Mouse (Mus musculus) ES-E14 (cell line): ENCODE measurements around the gene Hoxb4.

Experiments
- CHD2 ChIP-seq: IDR thresholded peaks from 2 replicates; pipeline ENCODE4 v1.6.1; 2014; ENCODE audit warnings: mild to moderate bottlenecking, low read depth, low read length, inconsistent platforms
- ZC3H11A ChIP-seq: IDR thresholded peaks from 2 replicates; pipeline ENCODE4 v1.6.1; 2012; ENCODE audit warnings: low read depth, mild to moderate bottlenecking, inconsistent platforms, low read length, borderline replicate concordance

- TF ChIP-seq CHD2 (no peak), ZC3H11A (no peak)
These were observed 30.9 kb downstream of the Hoxb4 start for GRCm38 (mm10) chr11:96348988-96349387.
